Mouse (Mus musculus): ENCODE measurements around the gene Eif2ak1.

- no peak for TF ChIP-seq MYC (IDR thresholded peaks at IDR 0.05; ENCODE audit: low read depth, low read length)
- TF ChIP-seq SIN3A (IDR thresholded peaks at IDR 0.05; ENCODE audit: low read length) = no peak
- TF ChIP-seq KAT2A (IDR thresholded peaks at IDR 0.05; ENCODE audit: insufficient replicate concordance, low read length) = no peak
- TF ChIP-seq ZC3H11A (IDR thresholded peaks at IDR 0.05; ENCODE audit: low read depth, low read length) = no peak
- no peak for TF ChIP-seq CTCF (conservative IDR thresholded peaks at IDR 0.05 in 1 of 2, IDR thresholded peaks at IDR 0.05 in 1 of 2; ENCODE audit: low read depth in 2 of 2, low read length in 2 of 2)
- no peak for TF ChIP-seq MAFK (IDR thresholded peaks at IDR 0.05; ENCODE audit: insufficient replicate concordance, low read length)
Measured at GRCm38 (mm10) chr5:143941588-143941987, 124.0 kb downstream of the Eif2ak1 start.
